ENCODE assay signal across 10 mouse cellular contexts in genomic region chr2:74655420-74655781, GRCm38 (mm10). TPM values are rescaled to one million over a fixed set of nuclear protein-coding genes. Genes with fewer than 3 reads are reported as not detected.
A peak's percentile ranks its signal among the peaks of the same experiment; 100 is the strongest.
DNase-seq lines count a peak whose midpoint lies in the region; ATAC-seq and TF ChIP-seq lines count a peak whose summit lies in the region.
"Had no signal": no experiment of that assay in that cellular context is flagged by ENCODE, and none has a peak within 500 bp of the region (broad histone marks: within the 10 kb centered on the region; RNA-seq: fewer than 3 reads in every experiment).

No protein-coding gene starts in this region.

- no peaks in the 10 kb centered on the region for H3K4me1 ChIP-seq in heart, adult 2 months (ENCODE audit: control insufficient read depth, insufficient read depth, low read length)
- H3K4me1 ChIP-seq in bone marrow, adult 2 months (ENCODE audit: control insufficient read depth, insufficient read depth, low read length), result no peaks in the 10 kb centered on the region; the same call in 1 of the 2 replicates
- peaks cover 10% of the 10 kb centered on the region for H3K4me1 ChIP-seq in limb, embryonic 11.5 days (ENCODE audit: control insufficient read depth, insufficient read depth, low read length)
- 0 out of 2 replicates have a peak, but pooled peaks cover 3% of the 10 kb centered on the region for H3K4me1 ChIP-seq in midbrain, embryonic 14.5 days (ENCODE audit: control insufficient read depth, insufficient read depth, low read length)

- no peak for TF ChIP-seq EP300 in heart, adult 2 months (IDR thresholded peaks at IDR 0.05; ENCODE audit: insufficient read depth, low read depth, low read length)

- H3K79me2 ChIP-seq in heart, adult 2 months (replicated peaks; ENCODE audit: control insufficient read depth, insufficient read depth, low read length), result no peaks in the 10 kb centered on the region

- no peaks in the 10 kb centered on the region for H3K36me3 ChIP-seq in heart, adult 2 months (ENCODE audit: control insufficient read depth, insufficient read depth, low read length)
- no peaks in the 10 kb centered on the region for H3K36me3 ChIP-seq in limb, embryonic 11.5 days (ENCODE audit: control insufficient read depth, insufficient read depth, low read length)
- no peaks in the 10 kb centered on the region for H3K36me3 ChIP-seq in midbrain, embryonic 14.5 days (ENCODE audit: control insufficient read depth, insufficient read depth, low read length)
- H3K36me3 ChIP-seq: G1E had no signal

- H3K4me2 ChIP-seq in limb, embryonic 11.5 days (ENCODE audit: low read depth, severe bottlenecking), result peak overlapping the region; percentile 62
- H3K4me2 ChIP-seq in midbrain, embryonic 14.5 days (ENCODE audit: low read length), result peak overlapping the region; percentile 51

- 0 out of 2 replicates have a peak, but pooled peaks have one; percentile 27 for ATAC-seq in granulocyte monocyte progenitor cell, adult 5-6 weeks (replicated peaks; ENCODE audit: poor library complexity, severe bottlenecking)
- ATAC-seq in limb, embryonic 11.5 days (ENCODE audit: insufficient number of reproducible peaks, low FRiP score, low TSS enrichment, low read depth), result no peak
- no peak for ATAC-seq in midbrain, embryonic 14.5 days (ENCODE audit: low FRiP score, low TSS enrichment)

- H3K27me3 ChIP-seq in heart, adult 2 months (ENCODE audit: control insufficient read depth, insufficient read depth, low read length), result peaks cover 37% of the 10 kb centered on the region
- peaks cover 50% of the 10 kb centered on the region for H3K27me3 ChIP-seq in limb, embryonic 11.5 days (ENCODE audit: control insufficient read depth, insufficient read depth, low read length)
- peaks cover 82% of the 10 kb centered on the region for H3K27me3 ChIP-seq in midbrain, embryonic 14.5 days (ENCODE audit: control insufficient read depth, insufficient read depth, low read length)

- no peaks in the 10 kb centered on the region for H3K9me3 ChIP-seq in limb, embryonic 11.5 days (ENCODE audit: control insufficient read depth, low read length)
- H3K9me3 ChIP-seq in midbrain, embryonic 14.5 days (ENCODE audit: control insufficient read depth, low read length), result no peaks in the 10 kb centered on the region

- TF ChIP-seq CTCF in heart, adult 2 months (IDR thresholded peaks at IDR 0.05), result peak; percentile 65
- peak; percentile 40; the same call in 1 of the 2 replicates for TF ChIP-seq CTCF in bone marrow, adult 2 months (IDR thresholded peaks at IDR 0.05; ENCODE audit: control insufficient read depth, insufficient read depth, low read length)

- no peak for DNase-seq in heart, adult 2 months
- DNase-seq in heart, postnatal 25 days (ENCODE audit: low spot score), result no peak
- peak; percentile 67 for DNase-seq in limb, embryonic 11.5 days (ENCODE audit: low spot score)
- peak; percentile 55 for DNase-seq in midbrain, embryonic 14.5 days
- DNase-seq in layer of hippocampus, adult 18-20 months (ENCODE audit: low spot score in 2 of 2), result no peak
- no peak for DNase-seq in ovary, postnatal 14 days (ENCODE audit: low spot score)

- WGBS in heart, adult 2 months, result 2% methylated on average over 43 of the region's 47 CpGs
- WGBS in bone marrow, adult 2 months, result 7% methylated on average over 38 of the region's 47 CpGs
- under 1% methylated on average over 30 of the region's 47 CpGs for WGBS in limb, embryonic 11.5 days
- 0% methylated on average over 39 of the region's 47 CpGs for WGBS in midbrain, embryonic 14.5 days

- H3K4me3 ChIP-seq in heart, adult 2 months, result no peak overlapping the region
- H3K4me3 ChIP-seq in bone marrow, adult 2 months (replicated peaks; ENCODE audit: control insufficient read depth, low read depth, low read length), result no peak overlapping the region
- H3K4me3 ChIP-seq in limb, embryonic 11.5 days (ENCODE audit: low read depth, low read length), result peak overlapping the region; percentile 32; the same call in 1 of the 2 replicates
- peak overlapping the region; percentile 32 for H3K4me3 ChIP-seq in midbrain, embryonic 14.5 days (replicated peaks; ENCODE audit: low read depth, low read length)

- intact Hi-C loops in heart, adult 2 months (cut with DNase I), result loop anchor here (2.0 to 5.0 kb wide), 2 partner anchors 78 to 355 kb away; partner anchors contain the start of gene Lnpk
- intact Hi-C loops in heart, postnatal 25 days (cut with DNase I), result no loop called here

- no peak for TF ChIP-seq POLR2A in heart, adult 2 months (IDR thresholded peaks at IDR 0.05; ENCODE audit: insufficient read depth, low read depth, low read length)
- TF ChIP-seq POLR2A in bone marrow, adult 2 months (IDR thresholded peaks at IDR 0.05; ENCODE audit: borderline replicate concordance, control insufficient read depth, low read depth, low read length), result no peak

- H3K9ac ChIP-seq in heart, adult 2 months (ENCODE audit: low read depth, low read length), result no peak overlapping the region
- peak overlapping the region; percentile 72 for H3K9ac ChIP-seq in limb, embryonic 11.5 days (ENCODE audit: low read length)
- peak overlapping the region; percentile 39; the same call in 1 of the 2 replicates for H3K9ac ChIP-seq in midbrain, embryonic 14.5 days (replicated peaks; ENCODE audit: low read length)

- H3K27ac ChIP-seq in heart, adult 2 months, result no peak overlapping the region
- no peak overlapping the region; the same call in 1 of the 2 replicates for H3K27ac ChIP-seq in bone marrow, adult 2 months (ENCODE audit: control insufficient read depth, insufficient read depth, low read depth, low read length, poor library complexity)
- peak overlapping the region; percentile 69 for H3K27ac ChIP-seq in limb, embryonic 11.5 days (replicated peaks; ENCODE audit: low read depth, low read length)
- H3K27ac ChIP-seq in midbrain, embryonic 14.5 days (replicated peaks; ENCODE audit: low read depth, low read length), result peak overlapping the region; percentile 60

RNA-seq across cellular contexts. Expression of gene Evx2, which starts 4.0 kb away (rescaled TPM):
- total RNA-seq in heart, adult 2 months (2021), result not detected
- polyA plus RNA-seq in heart, adult 2 months (2012; rRNA removed), result not detected in 2 replicates
- total RNA-seq in heart, postnatal 25 days (2021), result not detected
- polyA plus RNA-seq in bone marrow, adult 2 months (2011; ENCODE audit: insufficient read depth, insufficient read length, low replicate concordance, missing spikeins), result not detected in 2 replicates
- not detected in 2 replicates for total RNA-seq in granulocyte monocyte progenitor cell, adult 5-6 weeks (2014; fragmentation: Nextera tagmentation)
- not detected in 2 replicates for total RNA-seq in granulocyte monocyte progenitor cell, adult 5-6 weeks (2017)
- polyA plus RNA-seq in limb, embryonic 11.5 days (2014; fragmentation: Nextera tagmentation; extraction: Ambion mirVana), result 3.3 and 3.8 TPM in 2 replicates
- polyA plus RNA-seq in midbrain, embryonic 14.5 days (2014; fragmentation: Nextera tagmentation; extraction: Ambion mirVana), result 1.2 and 1.7 TPM in 2 replicates
- total RNA-seq in layer of hippocampus, adult 18-20 months (2021), result not detected
- polyA plus RNA-seq: G1E; gonadal fat pad, adult 2 months had no signal

RNA-seq across cellular contexts. Expression of gene Hoxd13, which starts 12.7 kb away (rescaled TPM):
- not detected for total RNA-seq in heart, adult 2 months (2021)
- not detected in 2 replicates for polyA plus RNA-seq in heart, adult 2 months (2012; rRNA removed)
- total RNA-seq in heart, postnatal 25 days (2021), result not detected
- 1.2 TPM in 1 of 2 replicates, not detected in the other for polyA plus RNA-seq in bone marrow, adult 2 months (2011; ENCODE audit: insufficient read depth, insufficient read length, low replicate concordance, missing spikeins)
- total RNA-seq in granulocyte monocyte progenitor cell, adult 5-6 weeks (2014; fragmentation: Nextera tagmentation), result not detected in 2 replicates
- not detected in 2 replicates for total RNA-seq in granulocyte monocyte progenitor cell, adult 5-6 weeks (2017)
- polyA plus RNA-seq in limb, embryonic 11.5 days (2014; fragmentation: Nextera tagmentation; extraction: Ambion mirVana), result 55.3 and 59.8 TPM in 2 replicates
- polyA plus RNA-seq in midbrain, embryonic 14.5 days (2014; fragmentation: Nextera tagmentation; extraction: Ambion mirVana), result 0.11 TPM in 1 of 2 replicates, not detected in the other
- total RNA-seq in layer of hippocampus, adult 18-20 months (2021), result not detected
- polyA plus RNA-seq: G1E had no signal

RNA-seq across cellular contexts. Expression of gene Hoxd12, which starts 19.4 kb away (rescaled TPM):
- not detected for total RNA-seq in heart, adult 2 months (2021)
- not detected in 2 replicates for polyA plus RNA-seq in heart, adult 2 months (2012; rRNA removed)
- total RNA-seq in heart, postnatal 25 days (2021), result not detected
- not detected in 2 replicates for polyA plus RNA-seq in bone marrow, adult 2 months (2011; ENCODE audit: insufficient read depth, insufficient read length, low replicate concordance, missing spikeins)
- not detected in 2 replicates for total RNA-seq in granulocyte monocyte progenitor cell, adult 5-6 weeks (2014; fragmentation: Nextera tagmentation)
- not detected in 2 replicates for total RNA-seq in granulocyte monocyte progenitor cell, adult 5-6 weeks (2017)
- 80.7 and 82.2 TPM in 2 replicates for polyA plus RNA-seq in limb, embryonic 11.5 days (2014; fragmentation: Nextera tagmentation; extraction: Ambion mirVana)
- not detected in 2 replicates for polyA plus RNA-seq in midbrain, embryonic 14.5 days (2014; fragmentation: Nextera tagmentation; extraction: Ambion mirVana)
- total RNA-seq in layer of hippocampus, adult 18-20 months (2021), result not detected
- total RNA-seq: G1E had no signal
- polyA plus RNA-seq: G1E had no signal

RNA-seq across cellular contexts. Expression of gene Hoxd11, which starts 24.0 kb away (rescaled TPM):
- not detected for total RNA-seq in heart, adult 2 months (2021)
- polyA plus RNA-seq in heart, adult 2 months (2012; rRNA removed), result not detected in 2 replicates
- total RNA-seq in heart, postnatal 25 days (2021), result not detected
- 0.60 TPM in 1 of 2 replicates, not detected in the other for polyA plus RNA-seq in bone marrow, adult 2 months (2011; ENCODE audit: insufficient read depth, insufficient read length, low replicate concordance, missing spikeins)
- not detected in 2 replicates for total RNA-seq in granulocyte monocyte progenitor cell, adult 5-6 weeks (2014; fragmentation: Nextera tagmentation)
- total RNA-seq in granulocyte monocyte progenitor cell, adult 5-6 weeks (2017), result not detected in 2 replicates
- polyA plus RNA-seq in limb, embryonic 11.5 days (2014; fragmentation: Nextera tagmentation; extraction: Ambion mirVana), result 59.6 and 64.4 TPM in 2 replicates
- not detected in 2 replicates for polyA plus RNA-seq in midbrain, embryonic 14.5 days (2014; fragmentation: Nextera tagmentation; extraction: Ambion mirVana)
- total RNA-seq in layer of hippocampus, adult 18-20 months (2021), result not detected
- polyA plus RNA-seq: G1E had no signal

RNA-seq across cellular contexts. Expression of gene Hoxd10, which starts 36.3 kb away (rescaled TPM):
- not detected for total RNA-seq in heart, adult 2 months (2021)
- polyA plus RNA-seq in heart, adult 2 months (2012; rRNA removed), result 0.09 TPM in 1 of 2 replicates, not detected in the other
- total RNA-seq in heart, postnatal 25 days (2021), result not detected
- not detected in 2 replicates for polyA plus RNA-seq in bone marrow, adult 2 months (2011; ENCODE audit: insufficient read depth, insufficient read length, low replicate concordance, missing spikeins)
- total RNA-seq in granulocyte monocyte progenitor cell, adult 5-6 weeks (2014; fragmentation: Nextera tagmentation), result not detected in 2 replicates
- total RNA-seq in granulocyte monocyte progenitor cell, adult 5-6 weeks (2017), result not detected in 2 replicates
- polyA plus RNA-seq in limb, embryonic 11.5 days (2014; fragmentation: Nextera tagmentation; extraction: Ambion mirVana), result 52.0 and 55.0 TPM in 2 replicates
- polyA plus RNA-seq in midbrain, embryonic 14.5 days (2014; fragmentation: Nextera tagmentation; extraction: Ambion mirVana), result not detected in 2 replicates
- not detected for total RNA-seq in layer of hippocampus, adult 18-20 months (2021)
- polyA plus RNA-seq: G1E had no signal

Comparison
In these comparisons a context has a peak if more than half of its experiments do, and no peak if none do; other contexts are left out.
1. DNase-seq: peak in limb, embryonic 11.5 days (single experiment) and midbrain, embryonic 14.5 days (single experiment); none in heart, adult 2 months (0 of 2), heart, postnatal 25 days (single experiment), layer of hippocampus, adult 18-20 months (0 of 2) and ovary, postnatal 14 days (single experiment).
2. H3K27ac ChIP-seq: peak in limb, embryonic 11.5 days (single experiment) and midbrain, embryonic 14.5 days (single experiment); none in heart, adult 2 months (single experiment) and bone marrow, adult 2 months (single experiment).
3. H3K4me3 ChIP-seq: peak in limb, embryonic 11.5 days (single experiment) and midbrain, embryonic 14.5 days (single experiment); none in heart, adult 2 months (single experiment) and bone marrow, adult 2 months (single experiment).